Mouse (Mus musculus) hindbrain, embryonic 14.5 days (tissue): ENCODE measurements at regions not wholly inside any gene's neighbourhood (a gene's known extent, or its start where the extent isn't known, plus 50 kb on each side); places are given as distances from the start of the nearest gene placed in this dataset.

Experiments
- ATAC-seq: fragments of 200-750 bp; cut with Nextera tagmentation; 2 replicates; pipeline ENCODE4 v1.8.0; 2017; ENCODE audit warnings: moderate number of reproducible peaks, mild to moderate bottlenecking, moderate TSS enrichment, moderate library complexity; ENCODE audit not compliant: low FRiP score
- DNase-seq: peaks from one replicate; pipeline ENCODE4 v3.0.0-alpha.2; 2015; ENCODE audit warnings: low spot score
- H3K27ac ChIP-seq: fragments of 300-500 bp; sonication (generic); 2 replicates; pipeline ENCODE4 v1.5.1; 2014; ENCODE audit warnings: mild to moderate bottlenecking, moderate library complexity
- H3K27me3 ChIP-seq: fragments of 300-500 bp; sonication (generic); 2 replicates; pipeline ENCODE4 v1.6.1; 2014; ENCODE audit warnings: mild to moderate bottlenecking, low read length, mixed read lengths; ENCODE audit not compliant: control insufficient read depth, insufficient read depth
- H3K36me3 ChIP-seq: fragments of 300-500 bp; sonication (generic); replicated peaks from 2 replicates; pipeline ENCODE4 v1.6.1; 2014; ENCODE audit not compliant: control insufficient read depth, insufficient read depth
- H3K4me1 ChIP-seq: fragments of 300-500 bp; sonication (generic); replicated peaks from 2 replicates; pipeline ENCODE4 v1.6.1; 2014; ENCODE audit warnings: antibody characterized with exemption, low read length, mixed read lengths; ENCODE audit not compliant: control insufficient read depth, insufficient read depth
- H3K4me2 ChIP-seq: fragments of 300-500 bp; sonication (generic); replicated peaks from 2 replicates; pipeline ENCODE4 v1.6.1; 2014; ENCODE audit warnings: mild to moderate bottlenecking, moderate library complexity
- H3K4me3 ChIP-seq: fragments of 300-500 bp; sonication (generic); replicated peaks from 2 replicates; pipeline ENCODE4 v1.5.1; 2014; ENCODE audit warnings: mild to moderate bottlenecking, low read length
- H3K9ac ChIP-seq: fragments of 300-500 bp; sonication (generic); 2 replicates; pipeline ENCODE4 v1.6.1; 2014
- H3K9me3 ChIP-seq: fragments of 300-500 bp; sonication (generic); 2 replicates; pipeline ENCODE4 v1.6.1; 2016; ENCODE audit warnings: low read length; ENCODE audit not compliant: control insufficient read depth
- WGBS: fragments of 180-500 bp; shearing (Covaris S2); extraction: QIAGEN DNeasy Blood & Tissue Kit; methylation state at CpG from one replicate; pipeline ENCODE4 v1.1.7; 2014; 5-methylcytosine and 5-hydroxymethylcytosine counted together

DNA sequence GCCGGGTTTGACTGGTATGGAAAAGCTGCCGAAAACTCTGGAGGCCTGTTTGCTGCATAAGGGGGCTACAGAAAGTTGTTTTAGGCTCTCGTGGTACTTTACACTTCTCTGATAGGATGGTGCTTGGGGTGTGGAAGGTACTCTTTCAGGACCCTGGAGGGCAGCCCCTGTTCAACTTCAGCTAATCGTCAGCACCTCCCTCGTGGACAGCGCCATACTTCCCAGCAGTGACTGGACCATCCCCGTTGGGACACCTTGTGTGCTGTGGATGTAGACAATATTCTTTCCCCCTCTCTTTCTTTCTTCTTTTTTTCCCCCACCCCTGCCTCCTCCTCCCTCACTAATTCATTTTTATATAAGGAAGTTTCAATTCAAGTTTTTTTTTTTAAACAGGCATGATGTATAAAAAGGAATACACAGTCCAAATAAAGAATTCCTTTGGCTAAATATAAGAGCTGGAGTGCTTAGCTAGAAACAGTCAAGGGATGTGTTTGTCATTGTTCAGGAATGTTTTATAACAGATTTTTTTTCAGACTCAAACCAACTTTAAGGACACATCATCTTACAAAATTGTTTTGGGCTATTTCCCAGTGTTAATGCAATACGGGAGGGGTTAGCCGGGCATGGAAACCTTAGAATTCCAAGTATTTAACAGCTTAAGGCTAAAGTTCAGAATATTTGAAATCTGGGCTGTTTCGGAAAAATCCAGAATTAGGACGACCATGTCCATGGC lies 66.2 kb upstream of the Ampd3 start:
- WGBS, result 65% methylated on average over 11 of the region's 11 CpGs

DNA sequence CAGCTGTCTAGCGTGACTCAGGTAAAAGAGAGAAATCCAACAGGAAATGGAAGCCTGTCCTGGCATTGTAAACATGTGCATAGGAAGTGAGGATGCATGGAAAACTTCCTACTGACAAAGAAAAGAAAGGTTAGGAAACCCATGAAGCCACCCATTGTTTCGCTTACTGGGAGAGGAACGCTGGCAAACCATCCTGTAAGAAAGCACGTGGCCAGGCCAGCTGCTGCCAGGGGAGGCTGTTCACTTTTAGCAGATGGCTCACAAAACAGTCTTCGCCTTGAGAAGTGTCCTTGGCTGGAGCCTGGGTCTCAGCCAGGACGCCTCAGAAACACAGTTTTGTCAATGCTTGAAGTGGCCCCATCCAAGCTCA lies 65.6 kb upstream of the Ampd3 start:
- WGBS, result 76% methylated on average over 6 of the region's 6 CpGs
- no peaks in the 10 kb centered on the region for H3K27me3 ChIP-seq
- H3K4me1 ChIP-seq, result no peaks in the 10 kb centered on the region
- no peak overlapping the region for H3K9ac ChIP-seq
- no peaks in the 10 kb centered on the region for H3K36me3 ChIP-seq
- no peak overlapping the region for H3K4me2 ChIP-seq
- H3K4me3 ChIP-seq, result no peak overlapping the region
- no peak for DNase-seq
- no peak for ATAC-seq
- no peaks in the 10 kb centered on the region for H3K9me3 ChIP-seq
- no peak overlapping the region for H3K27ac ChIP-seq

More for the DNA sequence above, 66.2 kb upstream of the Ampd3 start:
- DNase-seq (peak; percentile 36), ATAC-seq (no peak)
- Histone ChIP-seq H3K4me3 (no peak overlapping the region), H3K9me3 (no peaks in the 10 kb centered on the region), H3K4me2 (no peak overlapping the region), H3K27me3 (no peaks in the 10 kb centered on the region), H3K9ac (no peak overlapping the region), H3K36me3 (no peaks in the 10 kb centered on the region), H3K4me1 (no peaks in the 10 kb centered on the region), H3K27ac (no peak overlapping the region)

DNA sequence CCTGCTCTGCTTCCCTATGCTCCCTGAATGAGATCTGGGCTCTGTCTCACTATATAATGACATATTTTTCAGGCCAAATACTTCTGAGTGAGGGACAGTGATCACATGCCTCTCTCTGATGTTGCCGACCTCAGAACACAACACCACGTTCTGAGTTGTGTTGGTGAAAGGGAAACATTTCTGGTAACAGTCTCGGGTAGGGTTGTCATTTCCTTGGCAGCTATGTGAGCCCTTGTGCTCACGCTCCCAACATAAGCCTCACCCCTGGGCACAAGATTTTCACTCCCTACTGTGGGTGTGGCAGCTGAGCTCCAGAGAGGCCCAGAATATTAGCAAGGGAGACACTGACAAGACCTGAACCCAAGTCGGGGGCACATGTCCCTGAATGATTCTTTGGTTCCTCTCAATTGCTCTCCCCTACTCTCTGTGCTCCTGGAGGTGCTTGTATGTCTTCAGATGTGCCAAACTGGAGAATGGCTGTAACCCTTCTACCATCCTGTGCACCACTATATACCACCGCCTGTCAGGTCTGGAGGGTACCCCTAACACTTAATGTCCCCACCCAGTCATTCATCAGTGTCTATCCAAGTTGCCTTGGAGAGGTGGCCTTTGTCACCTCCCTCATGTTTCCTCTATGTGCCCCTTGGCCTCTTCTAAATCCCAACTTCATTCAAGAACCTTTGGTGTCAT lies 62.5 kb upstream of the Ampd3 start:
- no peak overlapping the region for H3K27ac ChIP-seq
- no peaks in the 10 kb centered on the region for H3K9me3 ChIP-seq
- no peak overlapping the region for H3K9ac ChIP-seq
- 88% methylated on average over 6 of the region's 6 CpGs for WGBS
- no peaks in the 10 kb centered on the region for H3K27me3 ChIP-seq
- H3K36me3 ChIP-seq, result no peaks in the 10 kb centered on the region
- H3K4me1 ChIP-seq, result no peaks in the 10 kb centered on the region
- no peak overlapping the region for H3K4me2 ChIP-seq
- DNase-seq, result no peak
- no peak overlapping the region for H3K4me3 ChIP-seq
- no peak for ATAC-seq

DNA sequence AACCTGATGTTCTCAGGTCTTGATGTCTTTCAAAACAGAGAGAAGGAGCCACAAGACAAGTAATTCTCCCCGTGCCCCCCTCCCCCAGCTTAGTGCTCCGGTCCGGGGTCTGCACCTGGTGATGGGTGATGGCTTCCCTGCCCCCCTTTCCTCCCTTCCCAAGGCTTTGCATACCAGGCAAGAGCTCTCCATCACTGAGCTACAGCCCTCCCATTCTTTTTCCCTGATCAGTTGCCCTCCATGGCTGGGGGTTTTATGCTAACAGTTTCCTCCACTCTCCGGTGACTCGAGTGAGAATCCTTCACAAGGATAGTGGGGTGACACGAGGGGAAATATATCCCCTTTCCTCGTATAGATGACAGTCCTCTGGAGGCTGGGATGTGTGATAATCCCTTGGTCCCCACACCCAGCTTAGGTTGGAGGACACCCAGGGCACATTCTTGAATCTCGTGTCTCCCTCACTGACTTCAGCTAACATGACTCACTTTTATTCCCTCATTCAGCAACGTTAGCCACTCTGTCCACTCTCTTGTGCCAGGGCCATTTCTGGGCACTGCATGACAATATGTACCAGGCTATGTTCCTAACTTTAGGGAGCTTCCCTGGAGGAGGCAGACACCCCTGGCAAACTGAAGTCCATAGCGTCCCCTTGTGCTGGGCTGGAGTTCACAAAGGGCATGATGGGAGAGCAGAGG lies 61.9 kb upstream of the Ampd3 start:
- Histone ChIP-seq H3K9ac (no peak overlapping the region), H3K4me2 (no peak overlapping the region), H3K9me3 (no peaks in the 10 kb centered on the region), H3K27me3 (no peaks in the 10 kb centered on the region), H3K27ac (no peak overlapping the region), H3K36me3 (no peaks in the 10 kb centered on the region), H3K4me3 (no peak overlapping the region), H3K4me1 (no peaks in the 10 kb centered on the region)
- DNase-seq (no peak), ATAC-seq (no peak)
- 85% methylated on average over 10 of the region's 10 CpGs for WGBS

DNA sequence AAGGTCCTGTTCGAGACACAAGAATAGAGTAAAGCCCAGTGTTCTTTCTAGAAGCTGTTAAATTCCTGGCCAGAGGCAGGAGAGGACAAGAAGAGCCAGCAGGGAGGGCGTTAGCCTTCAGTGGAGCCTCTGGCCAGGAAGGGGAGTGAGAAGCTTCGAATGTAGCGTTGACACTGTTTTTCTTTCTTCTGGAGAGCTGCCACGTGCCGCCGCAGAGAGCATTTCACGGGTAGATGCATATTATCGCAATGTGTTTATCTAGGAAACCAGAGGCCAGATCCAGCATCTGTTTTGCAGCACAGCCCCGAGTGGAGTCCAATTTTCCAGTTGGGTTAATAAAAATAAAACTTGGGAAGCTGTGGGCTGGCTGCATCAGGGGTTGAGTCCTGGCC lies 61.3 kb upstream of the Ampd3 start:
- Histone ChIP-seq H3K4me2 (no peak overlapping the region), H3K27ac (no peak overlapping the region), H3K36me3 (no peaks in the 10 kb centered on the region), H3K9me3 (no peaks in the 10 kb centered on the region), H3K4me3 (no peak overlapping the region), H3K27me3 (no peaks in the 10 kb centered on the region), H3K4me1 (no peaks in the 10 kb centered on the region), H3K9ac (no peak overlapping the region)
- ATAC-seq (no peak), DNase-seq (no peak)
- 52% methylated on average over 10 of the region's 10 CpGs for WGBS

DNA sequence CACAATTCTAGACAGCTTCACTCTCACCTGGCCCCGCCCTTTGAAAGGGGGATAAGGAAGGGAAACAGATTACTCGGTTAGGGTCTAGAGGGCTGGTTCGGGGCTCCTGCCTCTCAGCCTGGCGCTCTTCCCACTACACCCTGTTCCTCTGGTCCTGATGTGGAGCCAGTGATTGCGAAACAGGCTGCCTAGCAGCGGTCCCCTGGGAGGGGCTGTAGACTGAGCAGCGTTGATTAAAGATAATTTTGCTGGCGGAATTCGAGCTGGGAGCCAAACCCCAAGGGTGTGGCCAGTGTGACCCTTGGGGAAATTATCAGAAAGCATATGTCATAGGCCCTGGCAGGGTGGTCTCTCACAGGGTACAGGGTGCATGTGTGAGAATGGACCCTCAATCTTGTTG lies 59.9 kb upstream of the Ampd3 start:
- WGBS, result 84% methylated on average over 9 of the region's 9 CpGs
- Histone ChIP-seq H3K27ac (no peak overlapping the region), H3K9me3 (no peaks in the 10 kb centered on the region; the same call in 1 of the 2 replicates), H3K4me2 (no peak overlapping the region), H3K27me3 (no peaks in the 10 kb centered on the region), H3K4me3 (no peak overlapping the region), H3K4me1 (no peaks in the 10 kb centered on the region), H3K36me3 (no peaks in the 10 kb centered on the region), H3K9ac (no peak overlapping the region)
- ATAC-seq (no peak), DNase-seq (no peak)

DNA sequence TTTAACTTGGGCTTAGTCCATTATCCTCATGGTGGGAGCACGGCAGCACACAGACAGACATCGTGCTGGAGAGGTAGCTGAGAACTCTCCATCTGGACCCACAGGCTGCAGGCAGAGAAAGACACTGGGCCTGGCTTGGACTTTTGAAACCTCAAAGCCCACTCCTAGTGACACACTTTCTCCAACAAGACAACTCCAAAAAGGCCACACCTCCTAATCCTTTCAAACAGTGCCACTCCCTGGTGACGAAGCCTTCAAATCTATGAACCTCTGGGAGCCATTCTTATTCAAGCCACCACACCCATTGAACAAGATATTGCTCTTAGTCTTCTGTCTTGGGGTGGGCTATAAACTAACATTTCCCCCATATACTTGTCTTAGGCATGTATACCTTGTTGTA lies 59.2 kb upstream of the Ampd3 start:
- WGBS, result 88% methylated on average over 3 of the region's 3 CpGs
- no peak overlapping the region for H3K9ac ChIP-seq
- no peaks in the 10 kb centered on the region for H3K36me3 ChIP-seq
- no peak for ATAC-seq
- no peak for DNase-seq
- no peaks in the 10 kb centered on the region; the same call in 1 of the 2 replicates for H3K9me3 ChIP-seq
- no peak overlapping the region for H3K27ac ChIP-seq
- H3K27me3 ChIP-seq, result no peaks in the 10 kb centered on the region
- H3K4me2 ChIP-seq, result no peak overlapping the region
- no peak overlapping the region for H3K4me3 ChIP-seq
- no peaks in the 10 kb centered on the region for H3K4me1 ChIP-seq

DNA sequence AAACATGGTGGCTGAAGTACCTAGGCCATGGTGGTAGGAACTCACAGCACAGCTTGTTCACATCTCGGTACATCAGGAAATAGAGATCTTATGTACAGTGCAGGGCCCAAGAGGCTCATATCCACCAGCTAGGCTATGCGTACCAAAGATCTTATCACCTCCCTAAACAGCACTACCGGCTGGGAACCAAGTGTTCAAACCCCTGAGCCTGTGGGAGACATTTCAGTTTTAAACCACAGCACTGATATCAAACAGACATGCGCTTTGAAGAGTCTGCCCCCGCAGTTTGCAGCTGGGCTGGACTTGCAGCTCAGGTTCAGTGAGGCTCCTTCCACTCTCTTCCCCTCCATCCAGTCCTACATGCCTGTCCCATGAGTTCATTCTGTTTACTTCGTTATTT lies 58.4 kb upstream of the Ampd3 start:
- no peaks in the 10 kb centered on the region for H3K27me3 ChIP-seq
- 91% methylated on average over 6 of the region's 6 CpGs for WGBS
- no peak overlapping the region for H3K9ac ChIP-seq
- DNase-seq, result no peak
- H3K4me2 ChIP-seq, result no peak overlapping the region
- H3K36me3 ChIP-seq, result no peaks in the 10 kb centered on the region
- H3K4me3 ChIP-seq, result no peak overlapping the region
- no peak overlapping the region for H3K27ac ChIP-seq
- ATAC-seq, result no peak
- H3K9me3 ChIP-seq, result no peaks in the 10 kb centered on the region; the same call in 1 of the 2 replicates
- H3K4me1 ChIP-seq, result no peaks in the 10 kb centered on the region

DNA sequence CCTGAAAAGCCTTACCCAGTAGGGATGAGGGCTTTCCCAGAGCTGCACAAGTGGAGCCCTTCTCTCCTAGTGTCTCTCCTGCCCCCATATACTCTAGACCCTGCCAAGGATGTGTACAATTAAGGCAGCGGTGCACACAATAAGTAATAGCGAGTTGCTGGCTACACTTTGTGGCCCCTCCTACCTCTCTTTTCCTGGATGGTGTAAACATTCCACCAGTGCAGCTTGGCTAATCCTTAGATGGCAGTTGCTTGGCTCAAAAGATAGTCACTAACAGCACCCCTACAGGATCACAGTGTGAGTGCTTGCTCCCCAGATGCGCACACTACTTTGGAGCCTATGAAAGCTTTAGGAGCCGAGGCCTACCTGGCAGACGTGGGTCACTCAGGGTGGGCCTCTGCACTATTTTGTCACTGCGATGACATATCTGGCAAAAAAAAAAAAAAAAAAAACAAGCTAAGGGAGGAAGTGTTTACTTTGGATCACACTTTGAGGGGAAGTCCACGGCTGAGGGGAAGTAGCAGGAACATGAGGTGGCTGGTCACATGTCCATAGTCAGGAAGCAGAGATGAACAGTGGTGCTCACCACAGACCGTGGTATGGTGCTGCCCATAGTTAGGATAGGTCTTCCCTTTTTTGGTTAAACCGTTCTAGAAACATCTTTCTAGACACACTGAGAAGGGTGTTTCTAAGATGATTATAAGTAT lies 57.6 kb upstream of the Ampd3 start:
- ATAC-seq (no peak), DNase-seq (no peak)
- Histone ChIP-seq H3K36me3 (no peaks in the 10 kb centered on the region), H3K9me3 (no peaks in the 10 kb centered on the region; the same call in 1 of the 2 replicates), H3K27me3 (no peaks in the 10 kb centered on the region), H3K4me1 (no peaks in the 10 kb centered on the region), H3K9ac (no peak overlapping the region), H3K4me3 (no peak overlapping the region), H3K27ac (no peak overlapping the region), H3K4me2 (no peak overlapping the region)
- WGBS, result 88% methylated on average over 9 of the region's 9 CpGs
